Comparison of ENCODE assay signal across 8 mouse cellular contexts in genomic region chr6:31253251-31253935, GRCm38 (mm10).
DNase-seq lines count a peak whose midpoint lies in the region; ATAC-seq lines count a peak whose summit lies in the region.

No protein-coding gene starts in this region.

- no peaks in the 10 kb centered on the region for H3K9me3 ChIP-seq in embryonic facial prominence, embryonic 10.5 days
- no peaks in the 10 kb centered on the region for H3K9me3 ChIP-seq in heart, embryonic 16.5 days (replicated peaks; ENCODE audit: control insufficient read depth, low read length)
- H3K9me3 ChIP-seq in midbrain, embryonic 11.5 days (ENCODE audit: control insufficient read depth, low read length): no peaks in the 10 kb centered on the region

- peak overlapping the region; percentile 49 for H3K4me2 ChIP-seq in heart, embryonic 16.5 days (ENCODE audit: low read depth, low read length)
- H3K4me2 ChIP-seq in midbrain, embryonic 11.5 days: peak overlapping the region; percentile 12; the same call in 1 of the 2 replicates

- H3K4me3 ChIP-seq in embryonic facial prominence, embryonic 10.5 days: peak overlapping the region; percentile 41
- no peak overlapping the region for H3K4me3 ChIP-seq in heart, embryonic 16.5 days (ENCODE audit: low read length)
- H3K4me3 ChIP-seq in midbrain, embryonic 11.5 days (ENCODE audit: low read depth, low read length): no peak overlapping the region

- DNase-seq in CD4-positive, CD25-positive, alpha-beta regulatory T cell, adult 2 months (ENCODE audit: low read depth, low spot score): peak; percentile 25
- peak; percentile 79 for DNase-seq in embryonic facial prominence, embryonic 10.5 days (ENCODE audit: low spot score)
- peak; percentile 25 to 44 for DNase-seq in kidney, postnatal 4 days
- DNase-seq in midbrain, embryonic 11.5 days (ENCODE audit: low spot score, missing footprints): peak; percentile 88
- DNase-seq in testis, postnatal 10 days (ENCODE audit: low spot score): no peak

- no peak overlapping the region for H3K27ac ChIP-seq in embryonic facial prominence, embryonic 10.5 days (replicated peaks)
- H3K27ac ChIP-seq in heart, embryonic 16.5 days (ENCODE audit: low read length): no peak overlapping the region
- H3K27ac ChIP-seq in midbrain, embryonic 11.5 days (ENCODE audit: low read depth, low read length): no peak overlapping the region

- no peaks in the 10 kb centered on the region for H3K36me3 ChIP-seq in embryonic facial prominence, embryonic 10.5 days (replicated peaks)
- no peaks in the 10 kb centered on the region for H3K36me3 ChIP-seq in heart, embryonic 16.5 days (ENCODE audit: control insufficient read depth, insufficient read depth)
- no peaks in the 10 kb centered on the region for H3K36me3 ChIP-seq in midbrain, embryonic 11.5 days (ENCODE audit: control insufficient read depth, insufficient read depth, low read length)

- no peak overlapping the region for H3K9ac ChIP-seq in heart, embryonic 16.5 days (ENCODE audit: low read length)
- no peak overlapping the region for H3K9ac ChIP-seq in midbrain, embryonic 11.5 days (ENCODE audit: low read length)

- no peak for ATAC-seq in CD4-positive, CD25-positive, alpha-beta regulatory T cell, adult 4 months
- ATAC-seq in heart, embryonic 16.5 days (replicated peaks; ENCODE audit: extremely low read depth, insufficient read depth, low FRiP score): no peak
- peak; percentile 54; the same call in 1 of the 2 replicates for ATAC-seq in midbrain, embryonic 11.5 days (ENCODE audit: low FRiP score)
- ATAC-seq in megakaryocyte-erythroid progenitor cell, adult 5-6 weeks (replicated peaks; ENCODE audit: low FRiP score, low TSS enrichment, poor library complexity, severe bottlenecking): no peak

- WGBS in embryonic facial prominence, embryonic 10.5 days: 24% methylated on average over 15 of the region's 15 CpGs
- WGBS in heart, embryonic 16.5 days: 19% methylated on average over 15 of the region's 15 CpGs
- WGBS in midbrain, embryonic 11.5 days: 26% methylated on average over 15 of the region's 15 CpGs

- H3K4me1 ChIP-seq in embryonic facial prominence, embryonic 10.5 days: peaks cover 10% of the 10 kb centered on the region
- H3K4me1 ChIP-seq in heart, embryonic 16.5 days (ENCODE audit: control insufficient read depth, insufficient read depth, low read length): peaks cover 4% of the 10 kb centered on the region; the same call in 1 of the 2 replicates
- no peaks in the 10 kb centered on the region for H3K4me1 ChIP-seq in midbrain, embryonic 11.5 days (ENCODE audit: control insufficient read depth, insufficient read depth, low read length)

- no peaks in the 10 kb centered on the region for H3K27me3 ChIP-seq in embryonic facial prominence, embryonic 10.5 days (replicated peaks; ENCODE audit: low read depth, poor library complexity, severe bottlenecking)
- no peaks in the 10 kb centered on the region for H3K27me3 ChIP-seq in heart, embryonic 16.5 days (ENCODE audit: control insufficient read depth, insufficient read depth, low read length)
- H3K27me3 ChIP-seq in midbrain, embryonic 11.5 days (ENCODE audit: control insufficient read depth, insufficient read depth, low read length): no peaks in the 10 kb centered on the region
